Mouse (Mus musculus): Measurements from ENCODE around the gene Rfx8. TPM values are rescaled to one million over a fixed set of nuclear protein-coding genes. Genes with fewer than 3 reads are reported as not detected.

The Rfx8 gene
- polyA plus RNA-seq, 1 experiment, result not detected

- H3K4me3 ChIP-seq (ENCODE audit: insufficient read depth, low read depth, low read length), result no peak overlapping the region
- no peak for DNase-seq
- no peak for TF ChIP-seq POLR2A (IDR thresholded peaks at IDR 0.05; ENCODE audit: low read depth, low read length)
- no peak for TF ChIP-seq CTCF (conservative IDR thresholded peaks at IDR 0.05; ENCODE audit: insufficient read depth, insufficient read length, low read depth, low read length)
- no peak overlapping the region for H3K27ac ChIP-seq (ENCODE audit: insufficient read depth, low read depth, low read length)
- no peaks in the 10 kb centered on the region; the same call in 1 of the 2 replicates for H3K4me1 ChIP-seq (ENCODE audit: control insufficient read depth, insufficient read depth, low read length)
- WGBS, result 86% methylated on average over 6 of the region's 6 CpGs
- H3K36me3 ChIP-seq (ENCODE audit: control insufficient read depth, insufficient read depth, low read length), result no peaks in the 10 kb centered on the region
- no peaks in the 10 kb centered on the region for H3K27me3 ChIP-seq (replicated peaks; ENCODE audit: control insufficient read depth, insufficient read depth, low read length)
Observed at GRCm38 (mm10) chr1:39760181-39760715, 39.5 kb upstream of the Rfx8 start.

DNA sequence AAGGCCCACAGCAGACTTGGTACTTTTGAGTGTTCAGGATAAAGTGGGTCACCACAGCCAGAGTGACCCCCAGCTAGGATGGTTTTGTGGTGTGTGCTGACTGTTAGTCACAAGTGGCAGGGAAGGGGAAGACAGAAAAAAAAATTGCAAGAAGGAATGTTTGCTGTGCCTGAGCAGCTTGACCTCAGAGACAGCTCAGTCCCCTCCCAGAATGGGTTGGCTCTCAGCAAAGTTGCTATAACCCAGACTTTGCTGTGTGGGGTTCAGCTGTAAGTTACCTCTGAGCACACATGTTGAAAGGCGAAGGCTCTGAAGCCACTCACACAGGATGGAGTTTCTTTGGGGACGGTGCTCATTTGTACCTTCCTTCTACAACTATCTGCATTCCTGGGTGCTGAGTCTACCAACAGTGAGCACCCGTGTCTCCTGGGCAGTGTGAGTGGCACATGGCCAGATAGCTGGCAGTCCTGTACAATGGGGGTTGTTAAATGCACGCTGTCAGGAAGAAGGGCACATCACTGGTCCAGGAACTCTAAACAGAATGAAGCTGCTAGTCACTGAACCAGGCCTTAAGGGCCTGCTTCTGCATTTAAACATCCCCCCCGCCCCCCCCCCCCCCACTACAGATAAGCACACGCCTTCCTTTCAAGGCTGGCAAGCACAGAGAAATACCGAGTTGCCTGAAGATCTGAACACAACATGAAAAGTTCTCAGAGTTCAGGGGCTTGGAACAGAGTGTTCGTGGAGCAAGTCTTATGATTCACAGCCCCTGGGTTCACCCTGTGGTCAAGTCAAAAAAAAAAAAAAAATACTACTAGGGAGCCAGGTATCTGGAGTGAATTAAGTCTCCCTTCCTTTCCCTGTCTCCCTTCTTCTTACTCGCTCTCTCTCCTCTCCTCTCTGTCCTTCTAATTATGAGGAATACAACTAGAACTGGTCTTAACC is 38.7 kb upstream of the Rfx8 start:
- peak; percentile 23 for DNase-seq
- H3K27me3 ChIP-seq (replicated peaks; ENCODE audit: control insufficient read depth, insufficient read depth, low read length), result no peaks in the 10 kb centered on the region
- TF ChIP-seq CTCF (conservative IDR thresholded peaks at IDR 0.05; ENCODE audit: insufficient read depth, insufficient read length, low read depth, low read length) (no peak), POLR2A (IDR thresholded peaks at IDR 0.05; ENCODE audit: low read depth, low read length) (no peak)
- H3K4me3 ChIP-seq (ENCODE audit: insufficient read depth, low read depth, low read length), result no peak overlapping the region
- H3K27ac ChIP-seq (ENCODE audit: insufficient read depth, low read depth, low read length), result no peak overlapping the region
- H3K4me1 ChIP-seq (ENCODE audit: control insufficient read depth, insufficient read depth, low read length), result no peaks in the 10 kb centered on the region; the same call in 1 of the 2 replicates
- no peaks in the 10 kb centered on the region for H3K36me3 ChIP-seq (ENCODE audit: control insufficient read depth, insufficient read depth, low read length)
- 40% methylated on average over 9 of the region's 9 CpGs for WGBS

DNA sequence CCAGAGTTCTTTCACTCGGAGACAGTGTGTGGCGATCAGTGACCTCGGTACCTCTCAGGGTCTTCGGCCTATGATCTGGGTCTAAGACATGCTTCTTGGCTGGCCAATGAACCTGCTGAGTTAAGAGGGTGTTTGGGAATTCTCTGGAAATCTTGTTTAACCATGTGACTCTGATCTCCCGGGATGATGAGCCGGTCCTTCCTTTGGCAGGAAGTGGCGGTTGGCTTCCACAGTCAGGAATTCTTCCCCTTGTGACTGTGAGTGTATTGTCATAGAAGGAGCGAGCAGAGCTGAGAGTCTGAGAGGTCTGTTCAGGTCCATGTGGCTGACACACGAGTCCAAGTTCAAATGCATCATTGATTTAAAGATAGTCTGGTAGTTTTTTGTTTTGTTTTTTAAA is 37.4 kb upstream of the Rfx8 start:
- TF ChIP-seq POLR2A (IDR thresholded peaks at IDR 0.05; ENCODE audit: low read depth, low read length) (no peak), CTCF (conservative IDR thresholded peaks at IDR 0.05; ENCODE audit: insufficient read depth, insufficient read length, low read depth, low read length) (no peak)
- H3K27me3 ChIP-seq (replicated peaks; ENCODE audit: control insufficient read depth, insufficient read depth, low read length), result no peaks in the 10 kb centered on the region
- H3K4me3 ChIP-seq (ENCODE audit: insufficient read depth, low read depth, low read length), result no peak overlapping the region
- WGBS, result 64% methylated on average over 9 of the region's 9 CpGs
- no peak overlapping the region for H3K27ac ChIP-seq (ENCODE audit: insufficient read depth, low read depth, low read length)
- no peaks in the 10 kb centered on the region for H3K36me3 ChIP-seq (ENCODE audit: control insufficient read depth, insufficient read depth, low read length)
- DNase-seq, result peak; percentile 65
- H3K4me1 ChIP-seq (ENCODE audit: control insufficient read depth, insufficient read depth, low read length), result no peaks in the 10 kb centered on the region; the same call in 1 of the 2 replicates

- H3K4me1 ChIP-seq (ENCODE audit: control insufficient read depth, insufficient read depth, low read length), result no peaks in the 10 kb centered on the region
- WGBS, result 87% methylated on average over 11 of the region's 11 CpGs
- H3K36me3 ChIP-seq (ENCODE audit: control insufficient read depth, insufficient read depth, low read length), result no peaks in the 10 kb centered on the region
- no peak for TF ChIP-seq POLR2A (IDR thresholded peaks at IDR 0.05; ENCODE audit: low read depth, low read length)
- TF ChIP-seq CTCF (conservative IDR thresholded peaks at IDR 0.05; ENCODE audit: insufficient read depth, insufficient read length, low read depth, low read length), result no peak
- no peaks in the 10 kb centered on the region for H3K27me3 ChIP-seq (replicated peaks; ENCODE audit: control insufficient read depth, insufficient read depth, low read length)
- no peak for DNase-seq
- H3K27ac ChIP-seq (ENCODE audit: insufficient read depth, low read depth, low read length), result no peak overlapping the region
- H3K4me3 ChIP-seq (ENCODE audit: insufficient read depth, low read depth, low read length), result no peak overlapping the region
Observed at GRCm38 (mm10) chr1:39756952-39757351, 36.2 kb upstream of the Rfx8 start.

DNA sequence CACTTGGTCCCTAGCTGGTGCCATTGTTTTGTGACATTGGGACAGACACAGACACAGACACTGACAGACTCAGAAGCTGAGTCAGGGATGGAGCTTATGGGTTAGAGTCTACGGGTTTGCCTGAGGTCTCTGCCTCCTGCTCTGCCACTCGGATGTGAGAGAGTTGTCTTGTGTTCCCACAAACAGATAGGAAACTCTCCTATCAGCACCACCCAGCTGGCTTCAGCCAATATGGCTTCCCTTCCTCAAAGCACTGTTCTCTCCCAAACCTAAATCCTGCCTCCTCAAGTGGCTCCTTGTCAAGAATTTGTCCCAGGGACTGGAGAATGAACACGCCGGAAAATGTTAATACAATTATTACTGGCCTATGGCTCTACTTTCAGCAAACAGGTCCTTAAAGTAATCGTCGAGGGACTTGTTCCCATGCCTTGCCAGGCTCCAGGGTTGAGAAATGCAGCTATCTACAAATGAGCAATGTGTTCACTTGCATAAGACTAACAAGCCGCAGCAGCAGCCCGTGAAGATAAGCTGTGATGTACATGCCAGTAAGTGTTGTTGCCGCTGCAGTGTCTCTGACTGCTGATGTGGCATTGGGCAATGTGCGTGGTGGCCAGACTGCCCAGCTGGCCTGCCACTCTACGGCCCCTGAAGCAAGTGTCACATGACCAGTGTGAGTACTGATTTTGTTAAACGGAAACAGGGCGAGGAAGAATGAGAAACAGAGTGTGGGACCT is 33.6 kb upstream of the Rfx8 start:
- H3K27me3 ChIP-seq (replicated peaks; ENCODE audit: control insufficient read depth, insufficient read depth, low read length), result no peaks in the 10 kb centered on the region
- 72% methylated on average over 13 of the region's 13 CpGs for WGBS
- H3K4me3 ChIP-seq (ENCODE audit: insufficient read depth, low read depth, low read length), result no peak overlapping the region
- no peak overlapping the region for H3K27ac ChIP-seq (ENCODE audit: insufficient read depth, low read depth, low read length)
- H3K36me3 ChIP-seq (ENCODE audit: control insufficient read depth, insufficient read depth, low read length), result no peaks in the 10 kb centered on the region
- H3K4me1 ChIP-seq (ENCODE audit: control insufficient read depth, insufficient read depth, low read length), result no peaks in the 10 kb centered on the region
- no peak for TF ChIP-seq CTCF (conservative IDR thresholded peaks at IDR 0.05; ENCODE audit: insufficient read depth, insufficient read length, low read depth, low read length)
- TF ChIP-seq POLR2A (IDR thresholded peaks at IDR 0.05; ENCODE audit: low read depth, low read length), result no peak
- no peak for DNase-seq

DNA sequence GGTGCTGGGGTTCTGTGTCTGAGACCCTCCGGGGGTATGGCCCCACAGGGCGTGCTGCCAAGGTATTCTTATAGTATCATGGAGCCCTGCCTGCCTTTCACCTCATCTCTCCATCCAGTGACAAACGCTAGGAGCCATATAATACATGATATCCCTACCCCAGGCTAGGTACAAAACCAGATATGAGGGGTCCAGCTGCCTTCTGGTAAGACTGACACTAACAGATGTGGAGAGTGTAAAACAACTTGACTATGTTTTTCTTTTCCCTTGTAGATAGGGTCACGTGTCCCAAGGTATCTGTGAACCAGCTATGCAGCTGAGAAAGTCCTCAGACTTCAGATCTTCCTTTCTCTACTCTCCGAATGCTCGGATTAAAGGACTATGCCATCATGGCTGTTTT is 30.7 kb upstream of the Rfx8 start:
- Histone ChIP-seq H3K4me3 (ENCODE audit: insufficient read depth, low read depth, low read length) (no peak overlapping the region), H3K27ac (ENCODE audit: insufficient read depth, low read depth, low read length) (no peak overlapping the region), H3K4me1 (ENCODE audit: control insufficient read depth, insufficient read depth, low read length) (no peaks in the 10 kb centered on the region), H3K36me3 (ENCODE audit: control insufficient read depth, insufficient read depth, low read length) (no peaks in the 10 kb centered on the region), H3K27me3 (replicated peaks; ENCODE audit: control insufficient read depth, insufficient read depth, low read length) (no peaks in the 10 kb centered on the region)
- no peak for DNase-seq
- no peak for TF ChIP-seq POLR2A (IDR thresholded peaks at IDR 0.05; ENCODE audit: low read depth, low read length)
- TF ChIP-seq CTCF (conservative IDR thresholded peaks at IDR 0.05; ENCODE audit: insufficient read depth, insufficient read length, low read depth, low read length), result no peak
- 83% methylated on average over 6 of the region's 6 CpGs for WGBS

DNA sequence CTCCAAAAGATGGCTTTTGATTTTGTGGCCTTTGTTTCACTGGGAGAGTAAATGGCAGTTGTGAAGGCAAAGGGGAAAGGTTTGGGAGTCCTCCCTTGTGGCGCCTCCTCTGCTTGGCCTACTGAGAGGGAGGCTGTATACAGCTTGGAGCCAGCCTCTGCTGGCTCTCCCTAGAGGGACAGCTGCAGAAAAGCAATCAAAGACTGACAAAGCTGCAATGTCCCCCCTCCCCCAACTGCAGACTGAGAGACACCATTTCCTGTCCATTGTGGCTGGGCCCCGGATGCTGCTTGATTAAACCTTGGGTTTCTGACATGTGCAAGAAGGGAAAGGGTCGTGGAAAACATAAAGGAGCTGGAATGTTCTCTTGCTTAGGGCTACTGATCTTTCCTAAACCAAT is 28.9 kb upstream of the Rfx8 start:
- 35% methylated on average over 3 of the region's 3 CpGs for WGBS
- Histone ChIP-seq H3K36me3 (ENCODE audit: control insufficient read depth, insufficient read depth, low read length) (no peaks in the 10 kb centered on the region), H3K4me1 (ENCODE audit: control insufficient read depth, insufficient read depth, low read length) (no peaks in the 10 kb centered on the region), H3K27ac (ENCODE audit: insufficient read depth, low read depth, low read length) (no peak overlapping the region), H3K4me3 (ENCODE audit: insufficient read depth, low read depth, low read length) (no peak overlapping the region), H3K27me3 (replicated peaks; ENCODE audit: control insufficient read depth, insufficient read depth, low read length) (no peaks in the 10 kb centered on the region)
- no peak for TF ChIP-seq POLR2A (IDR thresholded peaks at IDR 0.05; ENCODE audit: low read depth, low read length)
- TF ChIP-seq CTCF (conservative IDR thresholded peaks at IDR 0.05; ENCODE audit: insufficient read depth, insufficient read length, low read depth, low read length), result no peak
- DNase-seq, result no peak
